Mouse (Mus musculus) lung, adult 2 months (tissue): ENCODE data around the gene Htra1.

ENCODE experiments used
- CTCF ChIP-seq: fragments of 200-500 bp; IDR thresholded peaks from 2 replicates; pipeline ENCODE4 v1.5.1; 2011; ENCODE audit warnings: mild to moderate bottlenecking, low read length, control low read depth; ENCODE audit not compliant: insufficient read depth
- POLR2A ChIP-seq: fragments of 200-500 bp; IDR thresholded peaks from 2 replicates; pipeline ENCODE4 v1.6.1; 2011; ENCODE audit warnings: low read depth, mild to moderate bottlenecking, control low read depth, low read length, borderline replicate concordance; ENCODE audit errors: extremely low read depth

GRCm38 (mm10) chr7:130978545-130978944, 42.6 kb downstream of the Htra1 start:
- TF ChIP-seq CTCF (no peak), POLR2A (no peak)
